ENCODE assay signal across 28 mouse cellular contexts in the genomic region with DNA sequence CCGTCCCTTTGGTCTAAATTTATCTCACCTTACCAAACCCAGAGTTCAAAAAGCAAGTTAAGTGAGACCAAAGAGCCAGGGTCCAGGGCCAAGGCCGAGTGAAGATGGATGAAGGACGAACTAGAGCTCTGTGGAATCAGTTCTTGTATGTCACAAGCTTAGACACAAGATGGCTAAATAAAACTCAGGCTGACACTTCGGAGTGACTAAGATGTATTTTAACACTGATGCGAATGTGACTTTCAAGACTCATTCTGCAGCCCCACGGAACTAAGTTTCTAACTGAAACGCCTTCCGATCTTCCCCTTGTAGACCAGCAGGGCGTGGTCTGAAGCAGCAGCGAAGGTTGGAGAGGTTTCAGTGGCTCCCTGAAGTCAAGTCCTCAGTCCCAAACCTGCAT.
"Had no signal": no experiment of that assay in that cellular context is flagged by ENCODE, and none has a peak within 500 bp of the region (broad histone marks: within the 10 kb centered on the region; RNA-seq: fewer than 3 reads in every experiment).

No protein-coding gene starts in this region.

- DNase-seq: cerebellum, adult 9-10 months; cerebellum, adult 9-11 months; cerebellum, postnatal 10 days; cerebellum, postnatal 14 days; cerebellum, postnatal 25 days; cerebellum, postnatal 36 days; embryo, embryonic 11 days; forebrain, postnatal 0 days; gastrocnemius, adult 2 months; gastrocnemius, postnatal 10 days; gastrocnemius, postnatal 14 days; gastrocnemius, postnatal 25 days; gastrocnemius, postnatal 36 days; heart, adult 11 months; heart, adult 18-20 months; heart, adult 2 months had no signal

- H3K4me3 ChIP-seq: embryonic facial prominence, embryonic 10.5 days; embryonic facial prominence, embryonic 12.5 days; embryonic facial prominence, embryonic 13.5 days; embryonic facial prominence, embryonic 15.5 days; erythroblast, embryonic 14.5 days; forebrain, embryonic 10.5 days; forebrain, embryonic 12.5 days; forebrain, embryonic 13.5 days; forebrain, embryonic 15.5 days; gastrocnemius, adult 2 months; heart, adult 2 months; heart, embryonic 10.5 days had no signal

- H3K27me3 ChIP-seq: embryonic facial prominence, embryonic 12.5 days; embryonic facial prominence, embryonic 13.5 days; embryonic facial prominence, embryonic 15.5 days; forebrain, embryonic 12.5 days; forebrain, embryonic 13.5 days; forebrain, embryonic 15.5 days had no signal

- H3K36me3 ChIP-seq: embryonic facial prominence, embryonic 10.5 days; embryonic facial prominence, embryonic 12.5 days; embryonic facial prominence, embryonic 13.5 days; embryonic facial prominence, embryonic 15.5 days; forebrain, embryonic 10.5 days; forebrain, embryonic 12.5 days; forebrain, embryonic 15.5 days; heart, embryonic 10.5 days had no signal

- H3K27ac ChIP-seq: embryonic facial prominence, embryonic 10.5 days; embryonic facial prominence, embryonic 12.5 days; embryonic facial prominence, embryonic 13.5 days; embryonic facial prominence, embryonic 15.5 days; forebrain, embryonic 10.5 days; forebrain, embryonic 12.5 days; forebrain, embryonic 13.5 days; forebrain, embryonic 15.5 days; gastrocnemius, adult 2 months; heart, adult 2 months; heart, embryonic 10.5 days had no signal

- ATAC-seq: forebrain, embryonic 13.5 days; forebrain, embryonic 14.5 days; forebrain, embryonic 15.5 days; forebrain, embryonic 16.5 days; forebrain, postnatal 0 days had no signal

- H3K4me1 ChIP-seq: embryonic facial prominence, embryonic 10.5 days; embryonic facial prominence, embryonic 12.5 days; embryonic facial prominence, embryonic 13.5 days; embryonic facial prominence, embryonic 15.5 days; forebrain, embryonic 10.5 days; forebrain, embryonic 12.5 days; forebrain, embryonic 13.5 days; forebrain, embryonic 15.5 days; heart, embryonic 10.5 days had no signal
